Mouse (Mus musculus): ENCODE data around the gene B2m. TPM values are rescaled to one million over a fixed set of nuclear protein-coding genes. Genes with fewer than 3 reads are reported as not detected.

B2m gene
- polyA plus RNA-seq, 1 experiment from 2014 or later = 63.5 TPM

Other genes with a start within 250 kb of the B2m start
- 37.7 and 42.0 TPM in 2 replicates for gene Ctdspl2, start 191.7 kb upstream of the B2m start, polyA plus RNA-seq (2014; fragmentation: Nextera tagmentation; extraction: Ambion mirVana)
- gene Mageb3, start 191.6 kb upstream of the B2m start, polyA plus RNA-seq (2014; fragmentation: Nextera tagmentation; extraction: Ambion mirVana) = 0.26 and 0.36 TPM in 2 replicates
- 11.4 and 14.3 TPM in 2 replicates for gene Eif3j1, start 119.1 kb upstream of the B2m start, polyA plus RNA-seq (2014; fragmentation: Nextera tagmentation; extraction: Ambion mirVana)
- 10.2 and 10.4 TPM in 2 replicates for gene Spg11, start 29.3 kb upstream of the B2m start, polyA plus RNA-seq (2014; fragmentation: Nextera tagmentation; extraction: Ambion mirVana)
- gene Trim69, start 13.0 kb downstream of the B2m start, polyA plus RNA-seq (2014; fragmentation: Nextera tagmentation; extraction: Ambion mirVana) = not detected in 2 replicates
- 0.08 TPM in 1 of 2 replicates, not detected in the other for gene Patl2, start 38.5 kb downstream of the B2m start, polyA plus RNA-seq (2014; fragmentation: Nextera tagmentation; extraction: Ambion mirVana)
- not detected in 2 replicates for gene Terb2, start 38.6 kb downstream of the B2m start, polyA plus RNA-seq (2014; fragmentation: Nextera tagmentation; extraction: Ambion mirVana)
- 21.1 and 22.7 TPM in 2 replicates for gene Sord, start 87.1 kb downstream of the B2m start, polyA plus RNA-seq (2014; fragmentation: Nextera tagmentation; extraction: Ambion mirVana)
- gene Duox2, start 150.8 kb downstream of the B2m start, polyA plus RNA-seq (2014; fragmentation: Nextera tagmentation; extraction: Ambion mirVana) = not detected in 2 replicates
- 0.17 and 0.37 TPM in 2 replicates for gene Duoxa2, start 151.2 kb downstream of the B2m start, polyA plus RNA-seq (2014; fragmentation: Nextera tagmentation; extraction: Ambion mirVana)
- 0.32 TPM in 1 of 2 replicates, not detected in the other for gene Duoxa1, start 166.0 kb downstream of the B2m start, polyA plus RNA-seq (2014; fragmentation: Nextera tagmentation; extraction: Ambion mirVana)
- gene Duox1, start 168.0 kb downstream of the B2m start, polyA plus RNA-seq (2014; fragmentation: Nextera tagmentation; extraction: Ambion mirVana) = 0.13 and 0.15 TPM in 2 replicates
- gene Shf, start 221.5 kb downstream of the B2m start, polyA plus RNA-seq (2014; fragmentation: Nextera tagmentation; extraction: Ambion mirVana) = 16.7 and 17.5 TPM in 2 replicates